Mouse (Mus musculus) G1E (cell line): ENCODE data around the gene Lrriq1.

Experiments used
- CTCF ChIP-seq: IDR thresholded peaks from 2 replicates; pipeline ENCODE4 v1.5.1; 2012; ENCODE audit warnings: low read depth, low read length, inconsistent platforms, mixed read lengths
- GATA1 ChIP-seq: IDR thresholded peaks from 2 replicates; pipeline ENCODE4 v1.6.1; 2012; ENCODE audit warnings: borderline replicate concordance, low read length, inconsistent platforms, mixed read lengths
- GATA2 ChIP-seq: IDR thresholded peaks from 2 replicates; pipeline ENCODE4 v1.6.1; 2012; ENCODE audit warnings: low read depth, low read length, inconsistent platforms, borderline replicate concordance
- POLR2AphosphoS5 ChIP-seq: IDR thresholded peaks from 2 replicates; pipeline ENCODE4 v1.6.1; 2012; ENCODE audit warnings: low read depth, low read length, inconsistent platforms; ENCODE audit not compliant: insufficient replicate concordance
- TAL1 ChIP-seq: conservative IDR thresholded peaks from 2 replicates; pipeline ENCODE4 v1.6.1; 2012; ENCODE audit warnings: low read depth, low read length, inconsistent platforms, mixed read lengths

GRCm38 (mm10) chr10:103140609-103141008 lies 95.5 kb downstream of the Lrriq1 start:
- TF ChIP-seq GATA1 (no peak), GATA2 (no peak), CTCF (no peak), TAL1 (no peak), POLR2AphosphoS5 (no peak)
